Mouse (Mus musculus) neural tube, embryonic 12.5 days (tissue): ENCODE measurements around the gene Sin3a. TPM values are rescaled to one million over a fixed set of nuclear protein-coding genes. Genes with fewer than 3 reads are reported as not detected.

Source experiments
- ATAC-seq: fragments of 200-750 bp; cut with Nextera tagmentation; 2 replicates; pipeline ENCODE4 v1.8.0; 2017; ENCODE audit warnings: low read depth, mild to moderate bottlenecking, moderate TSS enrichment, moderate library complexity; ENCODE audit not compliant: low FRiP score
- H3K27ac ChIP-seq: fragments of 300-500 bp; sonication (generic); 2 replicates; pipeline ENCODE4 v1.5.1; 2016
- H3K27me3 ChIP-seq: fragments of 300-500 bp; sonication (generic); replicated peaks from 2 replicates; pipeline ENCODE4 v1.6.1; 2016; ENCODE audit warnings: mild to moderate bottlenecking
- H3K36me3 ChIP-seq: fragments of 300-500 bp; sonication (generic); 2 replicates; pipeline ENCODE4 v1.6.1; 2016; ENCODE audit warnings: mild to moderate bottlenecking
- H3K4me1 ChIP-seq: fragments of 300-500 bp; sonication (generic); 2 replicates; pipeline ENCODE4 v1.6.1; 2016
- H3K4me2 ChIP-seq: fragments of 300-500 bp; sonication (generic); replicated peaks from 2 replicates; pipeline ENCODE4 v1.6.1; 2016; ENCODE audit warnings: mild to moderate bottlenecking
- H3K4me3 ChIP-seq: fragments of 300-500 bp; sonication (generic); 2 replicates; pipeline ENCODE4 v1.5.1; 2016
- H3K9ac ChIP-seq: fragments of 300-500 bp; sonication (generic); 2 replicates; pipeline ENCODE4 v1.6.1; 2016; ENCODE audit warnings: mild to moderate bottlenecking
- H3K9me3 ChIP-seq: fragments of 300-500 bp; sonication (generic); 2 replicates; pipeline ENCODE4 v1.6.1; 2016; ENCODE audit warnings: mild to moderate bottlenecking
- WGBS: fragments of 180-500 bp; shearing (Covaris S2); methylation state at CpG from one replicate; pipeline ENCODE4 v1.1.7; 2016; 5-methylcytosine and 5-hydroxymethylcytosine counted together
- polyA plus RNA-seq: library from polyadenylated mRNA; unstranded; fragments of >200 nt; fragmentation: Nextera tagmentation; extraction: Ambion mirVana; gene quantifications from 2 replicates; pipeline ENCODE4 v1.2.1, GENCODE M21; 2016

Sin3a gene
- polyA plus RNA-seq, 1 experiment from 2014 or later: 33.0 TPM

- no peak overlapping the region for H3K4me3 ChIP-seq
- H3K9me3 ChIP-seq: no peaks in the 10 kb centered on the region
- peak overlapping the region; percentile 81 for H3K4me2 ChIP-seq
- H3K36me3 ChIP-seq: peaks cover 12% of the 10 kb centered on the region; the same call in 1 of the 2 replicates
- H3K27me3 ChIP-seq: no peaks in the 10 kb centered on the region
- peaks cover 13% of the 10 kb centered on the region for H3K4me1 ChIP-seq
- H3K27ac ChIP-seq: no peak overlapping the region
- WGBS: 85% methylated on average over 8 of the region's 8 CpGs
- no peak overlapping the region for H3K9ac ChIP-seq
- no peak for ATAC-seq
These were observed 85.0 kb downstream of the Sin3a start for GRCm38 (mm10) chr9:57156823-57157222.

GRCm38 (mm10) chr9:57157499-57157898 is 85.7 kb downstream of the Sin3a start:
- Histone ChIP-seq H3K27ac (no peak overlapping the region), H3K36me3 (peaks cover 12% of the 10 kb centered on the region; the same call in 1 of the 2 replicates), H3K9me3 (no peaks in the 10 kb centered on the region), H3K4me3 (peak overlapping the region; percentile 67), H3K9ac (peak overlapping the region; percentile 66), H3K27me3 (no peaks in the 10 kb centered on the region), H3K4me2 (peak overlapping the region; percentile 81), H3K4me1 (peaks cover 13% of the 10 kb centered on the region)
- no peak for ATAC-seq
- 34% methylated on average over 13 of the region's 13 CpGs for WGBS

- peaks cover 13% of the 10 kb centered on the region for H3K4me1 ChIP-seq
- peak within 1 kb of the TSS; percentile 66 for H3K9ac ChIP-seq
- H3K4me3 ChIP-seq: peak within 1 kb of the TSS; percentile 67
- H3K9me3 ChIP-seq: no peaks in the 10 kb centered on the region
- under 1% methylated on average over 24 of the region's 24 CpGs for WGBS
- peak; percentile 88 for ATAC-seq
- no peaks in the 10 kb centered on the region for H3K27me3 ChIP-seq
- H3K4me2 ChIP-seq: peak within 1 kb of the TSS; percentile 81
- peaks cover 12% of the 10 kb centered on the region; the same call in 1 of the 2 replicates for H3K36me3 ChIP-seq
- no peak within 1 kb of the TSS; the same call in 1 of the 2 replicates for H3K27ac ChIP-seq
These were observed 86.2 kb downstream of the Sin3a start, which contains the start of gene Commd4 for GRCm38 (mm10) chr9:57158013-57158470. Gene Commd4, minus strand, starts transcription at chr9:57158331.

- no peaks in the 10 kb centered on the region for H3K9me3 ChIP-seq
- ATAC-seq: 0 out of 2 replicates have a peak, but pooled peaks have one; percentile 27
- H3K36me3 ChIP-seq: peaks cover 12% of the 10 kb centered on the region; the same call in 1 of the 2 replicates
- no peaks in the 10 kb centered on the region for H3K27me3 ChIP-seq
- peaks cover 13% of the 10 kb centered on the region for H3K4me1 ChIP-seq
- 42% methylated on average over 11 of the region's 11 CpGs for WGBS
- H3K4me3 ChIP-seq: peak overlapping the region; percentile 67
- H3K9ac ChIP-seq: no peak overlapping the region
- H3K27ac ChIP-seq: no peak overlapping the region
- H3K4me2 ChIP-seq: peak overlapping the region; percentile 81
These were observed 86.7 kb downstream of the Sin3a start for GRCm38 (mm10) chr9:57158506-57158905.

GRCm38 (mm10) chr9:57162496-57162895 is 90.7 kb downstream of the Sin3a start:
- no peak overlapping the region for H3K27ac ChIP-seq
- ATAC-seq: no peak
- H3K27me3 ChIP-seq: no peaks in the 10 kb centered on the region
- no peak overlapping the region for H3K4me2 ChIP-seq
- no peak overlapping the region for H3K9ac ChIP-seq
- H3K9me3 ChIP-seq: no peaks in the 10 kb centered on the region
- WGBS: 24% methylated on average over 3 of the region's 3 CpGs
- H3K4me3 ChIP-seq: no peak overlapping the region
- H3K4me1 ChIP-seq: peaks cover 2% of the 10 kb centered on the region
- H3K36me3 ChIP-seq: no peaks in the 10 kb centered on the region

- 38% methylated on average over 2 of the region's 2 CpGs for WGBS
- Histone ChIP-seq H3K36me3 (no peaks in the 10 kb centered on the region), H3K27ac (no peak overlapping the region), H3K4me3 (no peak overlapping the region), H3K9ac (no peak overlapping the region), H3K4me1 (no peaks in the 10 kb centered on the region), H3K27me3 (no peaks in the 10 kb centered on the region), H3K9me3 (no peaks in the 10 kb centered on the region), H3K4me2 (no peak overlapping the region)
- ATAC-seq: no peak
These were observed 91.3 kb downstream of the Sin3a start for GRCm38 (mm10) chr9:57163137-57163536.

- no peak overlapping the region for H3K4me3 ChIP-seq
- H3K9ac ChIP-seq: no peak overlapping the region
- no peaks in the 10 kb centered on the region for H3K4me1 ChIP-seq
- no peaks in the 10 kb centered on the region for H3K9me3 ChIP-seq
- H3K4me2 ChIP-seq: no peak overlapping the region
- 88% methylated on average over 2 of the region's 2 CpGs for WGBS
- no peak for ATAC-seq
- no peak overlapping the region for H3K27ac ChIP-seq
- no peaks in the 10 kb centered on the region for H3K36me3 ChIP-seq
- H3K27me3 ChIP-seq: no peaks in the 10 kb centered on the region
These were observed 94.3 kb downstream of the Sin3a start for GRCm38 (mm10) chr9:57166173-57166572.

- Histone ChIP-seq H3K9me3 (no peaks in the 10 kb centered on the region), H3K27me3 (no peaks in the 10 kb centered on the region), H3K27ac (no peak overlapping the region), H3K4me3 (no peak overlapping the region), H3K4me2 (no peak overlapping the region), H3K9ac (no peak overlapping the region), H3K36me3 (no peaks in the 10 kb centered on the region), H3K4me1 (no peaks in the 10 kb centered on the region)
- no peak for ATAC-seq
- WGBS: 86% methylated on average over 5 of the region's 5 CpGs
These were observed 96.6 kb downstream of the Sin3a start for GRCm38 (mm10) chr9:57168411-57168810.

Other genes with a start within 250 kb of the Sin3a start
- not detected in 2 replicates for gene Odf3l1, start 207.4 kb upstream of the Sin3a start, polyA plus RNA-seq
- 5.3 and 5.8 TPM in 2 replicates for gene Cspg4, start 207.0 kb upstream of the Sin3a start, polyA plus RNA-seq
- gene Snx33, start 143.7 kb upstream of the Sin3a start, polyA plus RNA-seq: 5.6 and 6.5 TPM in 2 replicates
- 67.8 and 71.7 TPM in 2 replicates for gene Imp3, start 134.6 kb upstream of the Sin3a start, polyA plus RNA-seq
- 28.2 and 28.7 TPM in 2 replicates for gene Snupn, start 121.2 kb upstream of the Sin3a start, polyA plus RNA-seq
- 31.7 and 35.9 TPM in 2 replicates for gene Ptpn9, start 77.1 kb upstream of the Sin3a start, polyA plus RNA-seq
- gene Man2c1, start 58.6 kb downstream of the Sin3a start, polyA plus RNA-seq: 64.4 and 64.6 TPM in 2 replicates
- 8.5 and 9.1 TPM in 2 replicates for gene Neil1, start 76.3 kb downstream of the Sin3a start, polyA plus RNA-seq
- gene Commd4, start 86.3 kb downstream of the Sin3a start, polyA plus RNA-seq: 133 and 139 TPM in 2 replicates
- gene Trcg1, start 164.5 kb downstream of the Sin3a start, polyA plus RNA-seq: 0.08 TPM in 1 of 2 replicates, not detected in the other
- 8.8 and 9.1 TPM in 2 replicates for gene 1700017B05Rik, start 190.6 kb downstream of the Sin3a start, polyA plus RNA-seq